Mouse (Mus musculus): Measurements from ENCODE around the gene Sumo1. TPM values are rescaled to one million over a fixed set of nuclear protein-coding genes. Genes with fewer than 3 reads are reported as not detected.

Gene Sumo1
- total RNA-seq, 1 experiment from 2014 or later = 131 TPM

DNA sequence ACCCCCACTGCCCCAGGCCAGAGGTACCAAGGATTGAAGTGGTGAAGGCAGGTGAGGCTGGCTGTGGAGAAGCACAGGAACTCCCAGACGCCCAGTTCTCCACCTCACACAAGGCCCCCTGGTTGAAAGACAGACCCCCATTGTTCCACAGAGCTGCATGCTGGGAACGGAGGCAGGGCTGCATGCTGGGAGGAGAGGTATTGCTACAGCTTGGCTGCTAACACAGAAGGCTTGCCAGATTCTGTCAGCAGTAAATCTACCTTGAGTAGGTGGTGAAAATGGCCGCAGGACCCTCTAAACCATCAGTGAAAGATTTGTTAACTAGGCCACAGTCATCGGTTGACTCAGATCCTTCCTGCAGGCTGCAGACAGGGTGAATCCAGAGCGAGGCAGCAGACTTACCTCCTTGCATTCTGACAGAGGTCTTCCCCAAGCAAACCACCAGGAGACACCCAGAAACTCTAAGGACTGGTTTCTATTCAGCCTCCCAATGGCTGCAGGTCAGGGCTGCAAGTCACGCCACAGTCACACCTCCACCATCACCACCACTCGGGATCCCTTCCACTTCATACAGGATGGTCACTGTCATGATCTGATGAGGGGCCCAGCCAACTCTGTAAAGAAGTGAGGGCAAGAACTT, 121.5 kb downstream of the Sumo1 start:
- no peak for DNase-seq

GRCm38 (mm10) chr1:59548486-59548885, 122.1 kb downstream of the Sumo1 start:
- DNase-seq = no peak

- no peak for DNase-seq
Measured at GRCm38 (mm10) chr1:59543911-59544310, 126.7 kb downstream of the Sumo1 start.

DNA sequence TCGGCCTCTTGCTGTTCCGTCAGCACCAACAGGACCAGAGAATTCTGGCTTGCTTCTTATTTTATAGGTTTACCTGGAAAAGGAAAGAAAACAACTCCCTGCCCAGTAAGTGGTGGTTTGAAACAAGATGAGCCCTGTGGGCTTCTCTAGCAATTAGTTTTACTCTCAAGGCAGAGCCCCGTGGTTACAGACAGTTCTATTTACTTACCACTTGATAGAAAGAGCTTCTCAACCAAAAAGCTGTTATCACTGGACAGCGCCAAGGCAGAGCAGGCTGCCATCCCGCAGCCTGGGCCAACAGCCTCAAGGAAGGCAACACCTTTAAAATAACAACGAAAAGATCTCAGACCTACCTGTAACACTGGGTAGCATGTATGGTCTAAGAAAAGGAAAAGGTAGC, 128.4 kb downstream of the Sumo1 start:
- DNase-seq = no peak

GRCm38 (mm10) chr1:59541271-59542020, 129.2 kb downstream of the Sumo1 start:
- DNase-seq = no peak

DNA sequence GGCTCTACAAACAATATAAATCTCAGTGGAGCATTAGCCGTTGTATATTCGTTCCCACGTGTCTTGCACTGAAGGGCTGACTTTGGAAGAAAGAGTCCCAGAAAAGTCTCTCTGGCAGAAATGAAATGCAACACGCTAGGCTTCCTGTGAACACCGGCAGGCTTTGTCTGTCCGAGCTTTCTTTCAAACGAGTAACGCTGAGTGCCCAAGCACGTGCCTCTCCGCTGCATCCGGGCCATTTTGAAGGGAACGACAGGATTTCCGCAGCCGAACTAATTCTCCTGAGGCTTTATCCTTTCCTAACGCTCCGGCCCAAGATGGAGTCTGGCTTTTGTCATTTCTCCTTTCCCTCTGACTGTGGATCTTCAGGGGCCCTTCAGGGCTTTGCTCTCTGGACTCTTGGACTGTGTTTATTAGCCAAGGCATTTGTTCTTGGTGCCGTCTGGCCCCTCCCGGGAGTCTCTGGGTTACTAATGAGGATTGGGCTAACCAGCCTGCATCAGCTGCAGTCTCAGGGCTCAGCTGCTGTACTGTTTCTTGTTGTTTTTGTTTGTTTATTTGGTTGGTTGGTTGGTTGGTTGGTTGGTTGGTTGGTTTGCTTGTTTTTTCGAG, 130.0 kb downstream of the Sumo1 start:
- no peak for DNase-seq

DNA sequence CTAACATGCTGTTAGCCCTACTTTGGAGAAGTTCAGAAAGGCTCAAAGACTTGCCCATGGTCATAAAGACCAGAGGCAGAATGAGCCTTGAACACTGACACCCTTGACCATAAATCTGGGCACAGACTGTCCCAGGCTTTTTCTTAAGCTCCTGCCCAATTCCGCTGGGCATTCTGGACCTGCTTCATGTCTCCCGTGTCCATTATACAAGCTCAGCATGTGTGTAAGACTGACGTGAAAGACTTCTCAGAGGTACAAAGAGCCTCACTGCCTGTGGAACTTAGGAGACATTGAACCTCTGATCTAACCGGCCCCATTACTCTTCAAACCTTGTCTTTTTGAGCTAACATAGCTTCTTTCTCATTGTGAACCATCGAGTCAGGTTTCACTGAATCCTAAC, 132.3 kb downstream of the Sumo1 start:
- no peak for DNase-seq

Other genes starting within 250 kb of the Sumo1 start
- 13.7 and 13.9 TPM in 2 replicates for gene Fzd7, start 188.4 kb downstream of the Sumo1 start, total RNA-seq (2021)
- 4.7 and 5.5 TPM in 2 replicates for gene Gm973, start 154.6 kb downstream of the Sumo1 start, total RNA-seq (2021)
- 136 and 137 TPM in 2 replicates for gene Nop58, start 14.1 kb upstream of the Sumo1 start, total RNA-seq (2021)
- 62.0 and 64.6 TPM in 2 replicates for gene Bmpr2, start 92.6 kb upstream of the Sumo1 start, total RNA-seq (2021)
- gene Fam117b, start 242.2 kb upstream of the Sumo1 start, total RNA-seq (2021) = 36.9 and 43.3 TPM in 2 replicates